Mouse (Mus musculus) spleen, adult 2 months (tissue): ENCODE measurements around the gene Ldb3. TPM values are rescaled to one million over a fixed set of nuclear protein-coding genes. Genes with fewer than 3 reads are reported as not detected.

Experiments
- DNase-seq, 2 experiments: peaks; one replicate each; pipeline versions ENCODE4 v3.0.0 to v3.0.0-alpha.2; 2012 to 2021; ENCODE audit warnings: low spot score in 2 of 2, low read depth in 1 of 2
- H3K27ac ChIP-seq: fragments of 200-500 bp; 2 replicates; pipeline ENCODE4 v1.5.1; 2012; ENCODE audit warnings: low read length, inconsistent platforms; ENCODE audit not compliant: insufficient read depth
- H3K27me3 ChIP-seq: fragments of 200-500 bp; 2 replicates; pipeline ENCODE4 v1.6.1; 2012; ENCODE audit warnings: mild to moderate bottlenecking, moderate library complexity, low read length, inconsistent platforms; ENCODE audit not compliant: control insufficient read depth, insufficient read depth
- H3K36me3 ChIP-seq: fragments of 200-500 bp; 2 replicates; pipeline ENCODE4 v1.6.1; 2012; ENCODE audit warnings: mild to moderate bottlenecking, low read length, inconsistent platforms; ENCODE audit not compliant: control insufficient read depth, insufficient read depth
- H3K4me1 ChIP-seq: fragments of 200-500 bp; 2 replicates; pipeline ENCODE4 v1.6.1; 2011; ENCODE audit warnings: inconsistent platforms; ENCODE audit not compliant: control insufficient read depth, insufficient read depth, insufficient read length
- H3K4me3 ChIP-seq: fragments of 200-500 bp; 2 replicates; pipeline ENCODE4 v1.5.1; 2011; ENCODE audit warnings: mild to moderate bottlenecking, inconsistent platforms; ENCODE audit not compliant: insufficient read depth, insufficient read length; ENCODE audit errors: extremely low read depth
- CTCF ChIP-seq: fragments of 200-500 bp; IDR thresholded peaks from 2 replicates; pipeline ENCODE4 v1.5.1; 2011; ENCODE audit warnings: mild to moderate bottlenecking, inconsistent platforms; ENCODE audit not compliant: insufficient read depth, insufficient read length, insufficient replicate concordance; ENCODE audit errors: extremely low read depth
- POLR2A ChIP-seq: fragments of 200-500 bp; IDR thresholded peaks from 2 replicates; pipeline ENCODE4 v1.6.1; 2011; ENCODE audit warnings: low read depth, low read length, inconsistent platforms
- WGBS: fragments of 180-500 bp; shearing (Covaris S2); methylation state at CpG from one replicate; pipeline ENCODE4 v1.1.7; 2018; 5-methylcytosine and 5-hydroxymethylcytosine counted together
- polyA plus RNA-seq: library from polyadenylated mRNA; depleted of rRNA; stranded (reverse); fragments of >200 nt; gene quantifications from 2 replicates; pipeline ENCODE4 v1.2.3, GENCODE M21; 2012

Gene Ldb3
- polyA plus RNA-seq, 1 experiment: 0.74 TPM

- Histone ChIP-seq H3K27ac (no peak overlapping the region), H3K4me3 (no peak overlapping the region), H3K4me1 (no peaks in the 10 kb centered on the region), H3K27me3 (no peaks in the 10 kb centered on the region), H3K36me3 (no peaks in the 10 kb centered on the region)
- TF ChIP-seq CTCF: no peak
- DNase-seq: no peak
- 90% methylated on average over 5 of the region's 5 CpGs for WGBS
Observed at GRCm38 (mm10) chr14:34590017-34590570, 1.6 kb upstream of the Ldb3 start.

- Histone ChIP-seq H3K36me3 (no peaks in the 10 kb centered on the region), H3K27me3 (no peaks in the 10 kb centered on the region), H3K27ac (no peak overlapping the region), H3K4me3 (no peak overlapping the region), H3K4me1 (no peaks in the 10 kb centered on the region)
- no peak for TF ChIP-seq POLR2A
- TF ChIP-seq CTCF: no peak
- no peak for DNase-seq
- 91% methylated on average over 8 of the region's 8 CpGs for WGBS
Observed at GRCm38 (mm10) chr14:34589185-34589713, 767 bp upstream of the Ldb3 start.

GRCm38 (mm10) chr14:34588005-34588404, 477 bp downstream of the Ldb3 start:
- H3K27ac ChIP-seq: no peak overlapping the region
- H3K36me3 ChIP-seq: no peaks in the 10 kb centered on the region
- TF ChIP-seq POLR2A (no peak), CTCF (no peak)
- WGBS: 70% methylated on average over 5 of the region's 5 CpGs
- H3K4me1 ChIP-seq: no peaks in the 10 kb centered on the region
- no peak for DNase-seq
- no peaks in the 10 kb centered on the region for H3K27me3 ChIP-seq
- H3K4me3 ChIP-seq: no peak overlapping the region

- no peak overlapping the region for H3K4me3 ChIP-seq
- H3K27me3 ChIP-seq: no peaks in the 10 kb centered on the region
- H3K4me1 ChIP-seq: no peaks in the 10 kb centered on the region
- no peaks in the 10 kb centered on the region for H3K36me3 ChIP-seq
- no peak for TF ChIP-seq POLR2A
- TF ChIP-seq CTCF: no peak
- WGBS: 95% methylated on average over 3 of the region's 3 CpGs
- no peak overlapping the region for H3K27ac ChIP-seq
- no peak for DNase-seq
Observed at GRCm38 (mm10) chr14:34586871-34587270, 1.6 kb downstream of the Ldb3 start.

GRCm38 (mm10) chr14:34585358-34586105, 3.0 kb downstream of the Ldb3 start:
- H3K4me1 ChIP-seq: no peaks in the 10 kb centered on the region
- no peak for TF ChIP-seq CTCF
- no peak for TF ChIP-seq POLR2A

GRCm38 (mm10) chr14:34582740-34583427, 5.6 kb downstream of the Ldb3 start:
- H3K4me1 ChIP-seq: no peaks in the 10 kb centered on the region
- no peak overlapping the region for H3K27ac ChIP-seq
- TF ChIP-seq CTCF (no peak), POLR2A (no peak)
- no peak overlapping the region for H3K4me3 ChIP-seq
- no peak for DNase-seq
- WGBS: 68% methylated on average over 3 of the region's 3 CpGs
- H3K27me3 ChIP-seq: no peaks in the 10 kb centered on the region
- no peaks in the 10 kb centered on the region for H3K36me3 ChIP-seq

More at GRCm38 (mm10) chr14:34585358-34586105, 3.0 kb downstream of the Ldb3 start:
- no peak for DNase-seq
- Histone ChIP-seq H3K36me3 (no peaks in the 10 kb centered on the region), H3K27ac (no peak overlapping the region), H3K4me3 (no peak overlapping the region), H3K27me3 (no peaks in the 10 kb centered on the region)
- WGBS: 85% methylated on average over 9 of the region's 9 CpGs

- no peak overlapping the region for H3K27ac ChIP-seq
- 82% methylated on average over 4 of the region's 4 CpGs for WGBS
Observed at GRCm38 (mm10) chr14:34576858-34577257, 11.6 kb downstream of the Ldb3 start.

More at GRCm38 (mm10) chr14:34576858-34577257, 11.6 kb downstream of the Ldb3 start:
- no peaks in the 10 kb centered on the region for H3K4me1 ChIP-seq
- H3K4me3 ChIP-seq: no peak overlapping the region
- TF ChIP-seq CTCF (no peak), POLR2A (no peak)
- no peaks in the 10 kb centered on the region for H3K36me3 ChIP-seq
- DNase-seq: no peak
- H3K27me3 ChIP-seq: no peaks in the 10 kb centered on the region
